Mouse (Mus musculus) heart, postnatal 14 days (tissue): Measurements from ENCODE around the gene 4930563M21Rik. TPM values are rescaled to one million over a fixed set of nuclear protein-coding genes. Genes with fewer than 3 reads are reported as not detected.
"Not testable (repeated sequence)": the region's sequence is repeated elsewhere in the genome, so short reads cannot be mapped to it uniquely, and the experiment has no call there.

Experiments
- DNase-seq, 2 experiments: peaks; one replicate each; pipeline ENCODE4 v3.0.0; 2021 to 2022
- intact Hi-C: fragments of 180-260 bp; cut with DNase I; formaldehyde crosslinking; loops from one replicate; pipeline ENCODE4 v1.15.1; 2025
- long read RNA-seq, 2 experiments: library from polyadenylated mRNA; stranded (forward); transcript quantifications; one replicate each; pipeline ENCODE4 v2.0.0; 2021
- total RNA-seq, 2 experiments: library from RNA; stranded (reverse); gene quantifications; 2 replicates each; pipeline ENCODE4 v1.2.3; 2021

The 4930563M21Rik gene
- total RNA-seq = not detected
- long read RNA-seq, experiment 1 = 0 reads
- long read RNA-seq, experiment 2 = 0 reads

DNA sequence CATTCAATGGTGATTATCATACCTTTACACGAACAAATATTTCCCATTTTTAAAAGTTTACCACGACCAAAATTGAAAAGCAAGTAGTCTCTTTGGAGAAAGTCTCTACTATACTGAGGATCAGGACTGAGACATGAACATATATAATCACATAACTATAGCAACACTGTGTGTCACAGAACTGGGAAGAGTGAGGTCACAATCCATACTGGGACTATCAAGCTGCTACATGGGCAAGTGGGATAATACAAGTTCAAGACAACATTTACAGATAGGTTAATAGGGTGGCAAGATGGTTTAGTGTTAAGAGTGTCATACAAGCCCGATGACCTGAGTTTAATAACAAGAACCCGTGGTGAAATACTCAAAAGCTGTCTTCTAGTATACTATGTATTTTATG, at the start of gene 4930563M21Rik:
TSS of gene 4930563M21Rik (minus strand) at position 101 of the 400 bp plus-strand sequence.
- DNase-seq = no peak
- intact Hi-C loops = no loop called here

GRCm38 (mm10) chr9:56056147-56056546, 45.8 kb upstream of the 4930563M21Rik start:
- intact Hi-C loops = no loop called here
- DNase-seq = no peak

DNA sequence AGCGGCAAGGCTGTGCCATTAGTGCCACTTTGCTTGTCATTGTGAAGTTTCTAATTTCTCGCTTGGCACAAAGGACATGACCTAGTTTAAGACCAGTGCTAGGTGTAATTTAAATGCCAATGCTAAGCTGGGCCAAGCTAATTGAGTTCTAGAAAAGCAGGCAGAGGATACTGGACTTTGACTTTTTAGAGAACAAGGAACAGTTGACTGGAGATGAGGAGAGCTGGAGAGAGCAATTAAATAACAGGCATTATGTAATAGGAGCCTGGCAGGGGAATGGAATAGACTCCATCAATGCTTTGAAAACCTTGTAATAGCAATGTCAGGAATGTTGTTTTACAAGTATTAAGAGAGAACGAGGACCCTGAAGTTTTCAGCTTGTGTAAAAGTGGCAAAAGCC, 43.4 kb upstream of the 4930563M21Rik start:
- DNase-seq = no peak
- intact Hi-C loops = no loop called here

GRCm38 (mm10) chr9:56042181-56042621, 31.9 kb upstream of the 4930563M21Rik start:
- intact Hi-C loops = loop anchor here (5.0 to 10.0 kb wide), 2 partner anchors 100 to 513 kb away; no protein-coding TSS in a partner anchor
- no peak for DNase-seq

DNA sequence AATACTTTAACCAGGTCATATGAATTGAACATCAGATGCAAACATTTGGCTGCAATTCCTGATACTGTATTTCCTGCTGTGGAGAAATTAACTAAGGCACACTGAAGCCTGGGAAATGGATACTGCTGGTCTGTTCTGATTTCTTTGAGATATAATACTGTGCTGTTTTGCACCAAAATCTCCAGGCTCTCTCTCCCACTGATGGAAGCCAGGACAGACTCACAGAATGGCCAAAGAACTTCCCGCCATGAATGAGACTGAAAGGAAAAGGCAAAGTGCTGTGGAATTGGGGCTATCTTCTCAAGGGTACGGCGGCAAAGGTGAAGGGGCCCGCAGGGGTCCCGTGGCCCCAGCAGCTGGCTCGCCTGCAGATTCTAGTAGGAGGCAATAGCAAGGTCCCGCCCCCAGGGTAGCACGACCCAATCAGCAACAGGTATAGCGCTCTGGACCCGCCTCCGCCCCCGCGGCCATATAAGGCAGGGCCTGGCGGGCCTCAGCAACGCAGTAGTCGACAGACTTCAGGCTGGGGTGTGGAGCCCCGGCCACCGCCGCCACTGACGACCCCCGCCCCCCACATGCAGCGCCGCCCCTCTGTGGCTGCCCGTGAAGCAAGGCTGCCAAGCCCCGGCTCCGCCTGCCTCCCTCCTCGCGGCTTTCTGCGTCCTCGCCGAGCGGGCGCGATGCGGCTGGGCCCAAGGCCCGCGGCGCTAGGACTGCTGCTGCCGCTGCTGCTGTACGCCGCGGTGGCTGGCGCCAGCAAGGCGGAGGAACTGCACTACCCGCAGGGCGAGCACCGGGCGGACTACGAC, 31.2 kb upstream of the 4930563M21Rik start, which contains the start of gene Rcn2:
TSS of gene Rcn2 (plus strand) at position 474 of the 809 bp plus-strand sequence.
- peak; percentile 96 for DNase-seq
- intact Hi-C loops = loop anchor here (5.0 to 10.0 kb wide), 2 partner anchors 99 to 513 kb away; no protein-coding TSS in a partner anchor

- intact Hi-C loops = no loop called here
- no peak for DNase-seq
Observed at GRCm38 (mm10) chr9:56032219-56032618, 21.9 kb upstream of the 4930563M21Rik start.

GRCm38 (mm10) chr9:56027292-56027691, 16.9 kb upstream of the 4930563M21Rik start:
- intact Hi-C loops = no loop called here
- no peak for DNase-seq

DNA sequence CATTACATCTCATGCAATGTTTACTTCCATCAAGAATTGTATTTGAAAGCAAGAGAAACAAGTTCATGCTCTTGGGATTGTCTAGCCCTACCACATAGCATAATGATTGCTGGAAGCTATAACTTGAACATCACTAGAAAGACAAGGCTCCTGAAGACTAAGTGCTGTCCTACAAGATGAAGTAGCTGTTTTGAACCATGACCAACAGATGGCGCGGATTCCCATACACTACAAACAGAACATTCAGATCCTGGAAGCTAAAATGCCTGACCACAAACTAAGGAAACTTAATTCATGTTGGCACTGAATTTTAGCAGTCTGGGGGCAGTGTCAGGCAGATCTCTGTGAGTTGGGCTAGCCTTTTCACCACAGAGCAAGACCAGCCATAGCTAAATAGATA, 14.4 kb upstream of the 4930563M21Rik start:
- DNase-seq = no peak
- intact Hi-C loops = loop anchor here (5.0 kb wide), 1 partner anchor 93 kb away; no protein-coding TSS in a partner anchor

DNA sequence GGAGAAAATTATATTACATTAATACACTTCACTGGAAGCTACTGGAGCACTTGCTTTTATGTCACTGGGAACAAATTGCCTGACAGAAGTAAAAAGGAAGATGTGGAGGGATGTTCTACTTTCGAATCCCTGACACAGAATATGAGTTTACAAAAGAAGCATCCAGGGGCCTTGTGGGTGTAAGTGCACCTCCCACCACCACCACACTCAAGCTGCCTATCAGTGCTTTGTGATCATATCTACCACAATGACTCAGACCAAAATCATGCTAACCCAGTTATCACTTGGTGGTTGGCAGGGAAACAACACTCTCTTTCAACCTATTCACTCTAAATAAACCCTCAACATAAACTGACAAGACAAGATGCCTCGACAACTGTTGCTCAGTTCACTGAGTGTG, 5.7 kb downstream of the 4930563M21Rik start:
- intact Hi-C loops, DNase-seq: not testable (repeated sequence)

GRCm38 (mm10) chr9:55946819-55947218, 63.5 kb downstream of the 4930563M21Rik start:
- peak; percentile 47 to 50 for DNase-seq

DNA sequence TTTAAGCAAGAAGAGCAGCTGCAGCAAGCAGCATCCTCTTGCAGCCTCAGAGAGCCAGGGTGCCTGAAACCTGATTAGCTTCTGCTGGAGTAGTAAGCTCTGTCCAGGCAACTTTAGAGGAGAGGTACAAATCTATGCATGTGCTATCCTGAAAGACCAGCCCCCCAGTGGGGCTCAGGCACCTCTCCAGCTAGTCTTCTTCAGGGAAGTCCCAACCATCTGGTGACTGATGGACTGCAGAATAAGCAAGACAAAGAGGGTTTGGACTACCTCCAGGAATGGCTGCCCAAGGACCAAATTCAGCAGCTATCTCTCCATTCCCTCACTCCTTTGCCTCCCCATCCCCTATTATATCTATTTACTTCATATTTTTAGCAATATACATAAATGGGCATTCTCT, 69.0 kb downstream of the 4930563M21Rik start:
- intact Hi-C loops = loop anchor here (5.0 kb wide), 1 partner anchor 101 kb away; the partner anchor contains the start of gene Rcn2
- no peak for DNase-seq

More at GRCm38 (mm10) chr9:55946819-55947218, 63.5 kb downstream of the 4930563M21Rik start:
- intact Hi-C loops = no loop called here

- intact Hi-C loops = no loop called here
Observed at GRCm38 (mm10) chr9:55938618-55938985, 71.7 kb downstream of the 4930563M21Rik start.

DNA sequence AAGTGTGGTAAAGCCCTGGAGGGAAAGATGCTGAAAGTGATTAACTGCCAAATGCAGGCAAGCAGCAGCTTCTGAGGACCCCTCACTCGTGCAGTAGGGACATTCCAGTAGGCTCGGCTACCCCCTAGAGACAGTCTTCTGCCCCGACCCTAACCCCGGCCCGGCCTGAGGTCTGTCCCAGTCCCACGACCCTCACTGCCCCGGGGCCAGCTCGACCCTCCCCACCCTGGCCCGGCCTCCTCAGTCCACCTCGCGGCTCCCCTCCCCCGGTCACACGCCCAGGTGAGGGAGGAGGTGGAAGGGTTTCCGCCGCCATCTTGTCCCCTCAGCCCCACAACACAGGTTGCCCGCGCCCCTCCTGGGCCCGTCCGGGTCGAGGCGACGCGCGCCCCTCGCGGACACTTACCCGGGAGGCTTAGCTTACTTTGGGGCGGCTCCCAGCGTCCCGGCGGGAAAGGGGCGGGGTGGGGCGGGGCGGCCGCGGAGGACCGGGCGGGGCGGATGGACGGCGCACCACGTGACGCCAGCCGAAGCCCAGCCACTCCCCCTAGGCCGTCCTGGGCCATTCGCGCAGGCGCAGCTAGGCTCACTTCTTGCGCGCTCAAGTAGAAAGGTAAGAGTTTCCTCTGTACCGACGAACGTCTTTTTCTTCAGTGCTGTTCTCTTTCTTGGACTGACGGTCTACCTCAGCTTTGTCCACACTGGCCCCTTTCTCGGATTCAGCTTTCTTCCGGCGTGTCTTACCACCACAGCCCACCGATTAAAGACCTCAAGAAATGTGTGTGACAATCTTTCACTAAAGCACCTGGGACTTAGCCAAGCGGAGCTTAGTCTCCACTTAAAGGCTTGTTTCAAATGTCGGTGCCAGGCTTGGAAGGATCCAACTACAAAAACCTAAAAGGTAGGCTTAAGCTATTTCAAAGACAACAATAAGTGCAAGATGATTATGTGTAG, 72.4 kb downstream of the 4930563M21Rik start, which contains the start of gene Scaper:
TSS of gene Scaper (minus strand) at position 456 of the 954 bp plus-strand sequence.
- intact Hi-C loops = no loop called here
- peak; percentile 91 for DNase-seq

More at GRCm38 (mm10) chr9:55938618-55938985, 71.7 kb downstream of the 4930563M21Rik start:
- DNase-seq = no peak

DNA sequence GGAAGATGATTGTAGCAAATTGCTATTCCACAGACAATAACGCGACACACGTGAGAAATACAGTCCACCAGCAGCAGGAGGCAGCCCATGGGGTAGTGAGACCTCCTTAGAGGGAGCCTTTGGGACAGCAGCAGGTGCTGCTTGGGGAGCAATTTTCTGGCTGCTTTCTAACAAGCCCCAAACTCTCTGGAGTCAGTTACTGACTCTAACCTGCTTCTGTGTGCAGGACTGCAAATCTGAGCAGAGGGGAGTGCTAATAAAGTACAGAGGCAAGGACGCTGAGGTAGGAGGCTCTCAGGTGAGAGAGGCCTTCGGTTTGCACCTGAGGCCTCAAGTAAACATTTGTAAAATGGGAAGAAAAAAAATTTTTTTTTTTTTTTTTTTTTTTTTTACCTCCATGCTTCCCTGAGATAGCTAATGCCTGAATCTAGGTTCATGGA, 73.1 kb downstream of the 4930563M21Rik start:
- DNase-seq = peak in 1 of 2 experiments; percentile 6
- intact Hi-C loops = no loop called here

DNA sequence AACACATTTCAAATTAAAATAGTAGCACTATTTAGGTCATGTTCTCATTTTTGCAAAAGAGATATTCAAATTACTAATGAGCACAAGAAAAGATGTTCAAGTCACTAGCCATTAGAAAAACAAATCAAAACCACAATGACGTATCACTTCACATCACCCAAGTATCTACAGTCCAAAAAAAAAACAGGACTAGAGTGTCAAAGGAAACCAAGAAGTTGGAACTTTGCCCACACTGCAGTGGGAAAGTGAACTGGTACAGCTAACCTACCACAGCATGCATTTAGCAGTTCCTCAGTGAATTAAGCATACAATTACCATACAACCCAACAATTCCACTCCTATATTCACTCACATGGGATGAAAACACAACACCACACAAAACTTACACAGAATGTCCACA, 77.9 kb downstream of the 4930563M21Rik start:
- intact Hi-C loops = no loop called here

GRCm38 (mm10) chr9:55918579-55918978, 91.8 kb downstream of the 4930563M21Rik start:
- intact Hi-C loops = loop anchor here (2.0 kb wide), 1 partner anchor 490 kb away; no protein-coding TSS in a partner anchor
- no peak for DNase-seq

More for the DNA sequence above, 77.9 kb downstream of the 4930563M21Rik start:
- no peak for DNase-seq

- intact Hi-C loops = no loop called here
- DNase-seq = no peak
Observed at GRCm38 (mm10) chr9:55916751-55917150, 93.6 kb downstream of the 4930563M21Rik start.
